Mouse (Mus musculus) frontal cortex, postnatal 36 days (tissue): ENCODE measurements around the gene Gm9970.
A peak's percentile ranks its signal among the peaks of the same experiment; 100 is the strongest.

Source experiments
- DNase-seq, 2 experiments: peaks; one replicate each; pipeline ENCODE4 v3.0.0; 2022; ENCODE audit warnings: low spot score in 2 of 2

Gm9970 gene

GRCm38 (mm10) chr5:31195671-31196070, 45.4 kb downstream of the Gm9970 start:
- no peak for DNase-seq

- no peak for DNase-seq
These were observed 46.2 kb downstream of the Gm9970 start for GRCm38 (mm10) chr5:31194486-31195485.

GRCm38 (mm10) chr5:31193631-31194281, 47.3 kb downstream of the Gm9970 start:
- DNase-seq: no peak

GRCm38 (mm10) chr5:31192939-31193630, 47.9 kb downstream of the Gm9970 start, which contains the start of the genes Snx17 and Eif2b4:
Snx17 (plus strand) TSS chr5:31193227.
Eif2b4 (minus strand) TSS chr5:31193430.
- DNase-seq: peak; percentile 100

- no peak for DNase-seq
These were observed 48.7 kb downstream of the Gm9970 start for GRCm38 (mm10) chr5:31192045-31192938.
